Mouse (Mus musculus): ENCODE data around the gene Abhd10. TPM values are rescaled to one million over a fixed set of nuclear protein-coding genes. Genes with fewer than 3 reads are reported as not detected.

The Abhd10 gene
- polyA plus RNA-seq, 1 experiment from 2014 or later, result 24.9 TPM

DNA sequence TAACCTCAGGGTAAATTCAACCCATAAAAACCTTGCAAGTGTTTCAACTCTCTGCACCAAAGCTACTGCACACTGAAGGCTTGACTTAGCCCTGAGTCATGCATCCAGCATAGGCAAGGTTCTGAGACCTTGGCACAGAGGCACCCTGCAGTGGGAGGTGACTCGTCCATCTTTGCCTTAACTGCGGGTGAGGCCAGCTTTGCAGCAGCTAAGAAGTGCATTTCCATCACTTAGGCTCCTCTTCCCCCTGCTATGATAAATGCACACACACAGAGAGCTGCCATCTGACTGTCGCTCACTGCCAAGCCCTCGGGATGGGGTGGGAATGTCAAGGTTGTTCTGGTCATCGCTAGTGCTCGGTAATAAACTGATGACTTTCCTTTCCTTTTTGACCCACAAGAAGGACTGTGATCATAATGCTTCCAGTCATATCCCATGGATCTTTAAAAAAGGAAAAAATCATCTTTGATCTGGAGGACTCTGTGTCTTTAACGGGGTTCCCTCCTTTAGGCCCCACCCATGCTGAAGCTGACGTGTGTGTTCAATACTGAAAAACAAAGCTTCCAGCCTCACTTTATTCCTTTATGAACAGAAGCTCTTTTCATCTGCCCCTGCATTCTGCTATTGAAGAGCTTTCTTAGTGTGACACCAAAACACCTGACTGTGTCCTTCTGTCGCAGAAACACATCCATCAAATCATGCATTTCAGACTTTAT is 47.2 kb downstream of the Abhd10 start:
- no peak overlapping the region for H3K4me2 ChIP-seq
- WGBS, result 67% methylated on average over 9 of the region's 9 CpGs
- H3K27ac ChIP-seq, result no peak overlapping the region
- H3K9me3 ChIP-seq (replicated peaks), result no peaks in the 10 kb centered on the region
- H3K36me3 ChIP-seq, result no peaks in the 10 kb centered on the region
- no peak overlapping the region for H3K9ac ChIP-seq
- H3K4me1 ChIP-seq (replicated peaks), result no peaks in the 10 kb centered on the region
- no peak for ATAC-seq (replicated peaks; ENCODE audit: insufficient number of reproducible peaks, insufficient read depth, low FRiP score, low read depth)
- H3K4me3 ChIP-seq, result no peak overlapping the region
- no peaks in the 10 kb centered on the region for H3K27me3 ChIP-seq

- H3K27ac ChIP-seq, result no peak within 1 kb of the TSS
- no peaks in the 10 kb centered on the region for H3K9me3 ChIP-seq (replicated peaks)
- no peaks in the 10 kb centered on the region for H3K36me3 ChIP-seq
- no peak within 1 kb of the TSS for H3K4me2 ChIP-seq
- no peaks in the 10 kb centered on the region for H3K27me3 ChIP-seq
- no peaks in the 10 kb centered on the region for H3K4me1 ChIP-seq (replicated peaks)
- WGBS, result 67% methylated on average over 10 of the region's 10 CpGs
- no peak within 1 kb of the TSS for H3K9ac ChIP-seq
- no peak for ATAC-seq (replicated peaks; ENCODE audit: insufficient number of reproducible peaks, insufficient read depth, low FRiP score, low read depth)
- no peak within 1 kb of the TSS for H3K4me3 ChIP-seq
Observed at GRCm38 (mm10) chr16:45693558-45693957, 49.2 kb downstream of the Abhd10 start, which contains the start of gene Tmprss7. Gene Tmprss7 (minus strand): TSS chr16:45693658.

GRCm38 (mm10) chr16:45692851-45693250 is 49.9 kb downstream of the Abhd10 start:
- WGBS, result 73% methylated on average over 3 of the region's 3 CpGs
- no peaks in the 10 kb centered on the region for H3K36me3 ChIP-seq
- H3K4me3 ChIP-seq, result no peak overlapping the region
- H3K9ac ChIP-seq, result no peak overlapping the region
- ATAC-seq (replicated peaks; ENCODE audit: insufficient number of reproducible peaks, insufficient read depth, low FRiP score, low read depth), result no peak
- H3K27ac ChIP-seq, result no peak overlapping the region
- H3K9me3 ChIP-seq (replicated peaks), result no peaks in the 10 kb centered on the region
- H3K4me2 ChIP-seq, result no peak overlapping the region
- no peaks in the 10 kb centered on the region for H3K27me3 ChIP-seq
- H3K4me1 ChIP-seq (replicated peaks), result no peaks in the 10 kb centered on the region

- WGBS, result 42% methylated on average over 4 of the region's 4 CpGs
- no peak overlapping the region for H3K4me2 ChIP-seq
- H3K27ac ChIP-seq, result no peak overlapping the region
- H3K9me3 ChIP-seq (replicated peaks), result no peaks in the 10 kb centered on the region
- H3K36me3 ChIP-seq, result no peaks in the 10 kb centered on the region
- no peak overlapping the region for H3K4me3 ChIP-seq
- no peaks in the 10 kb centered on the region for H3K27me3 ChIP-seq
- ATAC-seq (replicated peaks; ENCODE audit: insufficient number of reproducible peaks, insufficient read depth, low FRiP score, low read depth), result no peak
- no peak overlapping the region for H3K9ac ChIP-seq
- no peaks in the 10 kb centered on the region for H3K4me1 ChIP-seq (replicated peaks)
Observed at GRCm38 (mm10) chr16:45690178-45690577, 52.6 kb downstream of the Abhd10 start.

GRCm38 (mm10) chr16:45686833-45687232 is 55.9 kb downstream of the Abhd10 start:
- 77% methylated on average over 3 of the region's 3 CpGs for WGBS
- no peak for ATAC-seq (replicated peaks; ENCODE audit: insufficient number of reproducible peaks, insufficient read depth, low FRiP score, low read depth)

GRCm38 (mm10) chr16:45685295-45685694 is 57.5 kb downstream of the Abhd10 start:
- Histone ChIP-seq H3K4me2 (no peak overlapping the region), H3K9ac (no peak overlapping the region), H3K4me3 (no peak overlapping the region), H3K4me1 (replicated peaks) (no peaks in the 10 kb centered on the region), H3K9me3 (replicated peaks) (no peaks in the 10 kb centered on the region), H3K27ac (no peak overlapping the region), H3K27me3 (no peaks in the 10 kb centered on the region), H3K36me3 (no peaks in the 10 kb centered on the region)
- WGBS, result 62% methylated on average over 3 of the region's 3 CpGs
- ATAC-seq (replicated peaks; ENCODE audit: insufficient number of reproducible peaks, insufficient read depth, low FRiP score, low read depth), result no peak

More at GRCm38 (mm10) chr16:45686833-45687232, 55.9 kb downstream of the Abhd10 start:
- Histone ChIP-seq H3K9me3 (replicated peaks) (no peaks in the 10 kb centered on the region), H3K4me3 (no peak overlapping the region), H3K36me3 (no peaks in the 10 kb centered on the region), H3K27me3 (no peaks in the 10 kb centered on the region), H3K27ac (no peak overlapping the region), H3K9ac (no peak overlapping the region), H3K4me1 (replicated peaks) (no peaks in the 10 kb centered on the region), H3K4me2 (no peak overlapping the region)

DNA sequence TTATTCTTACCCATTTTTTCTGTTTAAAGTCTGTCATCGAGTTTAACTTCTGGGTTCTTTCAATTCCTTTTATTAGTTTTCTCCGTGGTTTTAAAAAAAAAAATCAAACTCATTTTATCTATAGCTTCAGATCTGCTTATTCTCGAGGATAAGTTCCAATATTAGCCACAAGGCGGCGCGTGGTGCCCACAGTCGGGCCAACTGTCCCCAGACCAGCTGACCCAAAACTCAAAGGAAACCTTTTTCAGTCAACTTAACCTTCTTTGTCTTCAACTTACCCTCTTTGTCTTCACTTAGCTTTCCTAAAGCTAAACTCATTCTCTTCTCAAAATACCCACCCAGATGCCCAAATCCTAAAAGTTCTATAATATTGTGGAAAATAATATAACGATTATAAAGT is 57.9 kb downstream of the Abhd10 start:
- H3K36me3 ChIP-seq, result no peaks in the 10 kb centered on the region
- no peak overlapping the region for H3K9ac ChIP-seq
- no peak overlapping the region for H3K4me2 ChIP-seq
- no peaks in the 10 kb centered on the region for H3K4me1 ChIP-seq (replicated peaks)
- H3K9me3 ChIP-seq (replicated peaks), result no peaks in the 10 kb centered on the region
- no peak overlapping the region for H3K27ac ChIP-seq
- no peak overlapping the region for H3K4me3 ChIP-seq
- H3K27me3 ChIP-seq, result no peaks in the 10 kb centered on the region
- 13% methylated on average over 8 of the region's 8 CpGs for whole genome bisulfite sequencing
- ATAC-seq (replicated peaks; ENCODE audit: insufficient number of reproducible peaks, insufficient read depth, low FRiP score, low read depth), result no peak

Other genes with a start within 250 kb of the Abhd10 start
- gene Gm609, start 250.0 kb downstream of the Abhd10 start, polyA plus RNA-seq (2015; fragmentation: Nextera tagmentation; extraction: Ambion mirVana), result not detected in 2 replicates
- gene Gm17783, start 210.9 kb downstream of the Abhd10 start, polyA plus RNA-seq (2015; fragmentation: Nextera tagmentation; extraction: Ambion mirVana), result not detected in 2 replicates
- gene Slc9c1, start 207.6 kb downstream of the Abhd10 start, polyA plus RNA-seq (2015; fragmentation: Nextera tagmentation; extraction: Ambion mirVana), result not detected in 2 replicates
- gene Gcsam, start 132.6 kb downstream of the Abhd10 start, polyA plus RNA-seq (2015; fragmentation: Nextera tagmentation; extraction: Ambion mirVana), result 0.35 and 0.43 TPM in 2 replicates
- gene BC016579, start 88.9 kb downstream of the Abhd10 start, polyA plus RNA-seq (2015; fragmentation: Nextera tagmentation; extraction: Ambion mirVana), result 0.16 TPM in 1 of 2 replicates, not detected in the other
- 0.06 TPM in 1 of 2 replicates, not detected in the other for gene Tmprss7, start 49.3 kb downstream of the Abhd10 start, polyA plus RNA-seq (2015; fragmentation: Nextera tagmentation; extraction: Ambion mirVana)
- 1.8 and 8.2 TPM in 2 replicates for gene Tagln3, start 18.3 kb downstream of the Abhd10 start, polyA plus RNA-seq (2015; fragmentation: Nextera tagmentation; extraction: Ambion mirVana)
- gene Phldb2, start 210.6 kb upstream of the Abhd10 start, polyA plus RNA-seq (2015; fragmentation: Nextera tagmentation; extraction: Ambion mirVana), result 38.4 and 39.8 TPM in 2 replicates